Mouse (Mus musculus): ENCODE data around the gene Rrm2.

DNA sequence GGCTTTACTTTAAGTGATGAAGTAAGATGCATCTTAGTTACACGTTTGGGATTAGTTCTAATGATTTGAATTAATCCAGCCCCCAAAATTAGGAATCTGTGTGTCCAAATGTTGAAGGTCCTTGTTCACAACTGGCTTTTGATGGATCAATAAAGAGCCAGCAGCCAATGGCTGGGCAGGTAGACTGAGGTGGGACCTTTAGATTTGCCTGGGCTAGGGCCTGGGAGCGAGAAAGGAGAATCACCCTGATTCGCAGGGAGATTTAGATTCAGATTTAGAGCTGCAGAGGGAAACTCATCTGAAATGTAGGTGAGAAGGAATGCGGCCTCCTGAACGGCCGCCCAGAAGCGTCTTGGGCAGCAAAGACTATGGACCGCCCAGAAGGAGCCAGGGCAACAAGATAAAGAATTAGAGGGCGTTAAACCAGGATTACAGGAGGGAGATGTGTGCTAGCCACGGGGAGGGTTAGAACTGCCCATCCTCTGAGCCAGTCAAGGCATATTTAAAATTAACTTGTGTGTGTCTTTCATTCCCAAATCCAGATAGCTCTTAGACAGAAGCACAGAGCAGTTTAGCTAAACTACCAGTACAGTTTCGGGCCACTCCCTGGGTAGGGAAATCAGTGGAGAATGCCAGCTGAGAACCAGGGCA is 21.2 kb upstream of the Rrm2 start:
- TF ChIP-seq CTCF (IDR thresholded peaks at IDR 0.05; ENCODE audit: low read depth, low read length), result no peak
- TF ChIP-seq POLR2A (IDR thresholded peaks at IDR 0.05; ENCODE audit: extremely low read depth, insufficient read depth, low read length), result no peak
